Mouse (Mus musculus): ENCODE measurements around the gene Zfp553.

The Zfp553 gene

GRCm38 (mm10) chr7:127271093-127271492 lies 38.2 kb downstream of the Zfp553 start:
- no peak for DNase-seq (ENCODE audit: low spot score)

- no peak for DNase-seq (ENCODE audit: low spot score)
These were observed 39.7 kb downstream of the Zfp553 start for GRCm38 (mm10) chr7:127272566-127272965.

- peak; percentile 38 for DNase-seq (ENCODE audit: low spot score)
These were observed 40.5 kb downstream of the Zfp553 start for GRCm38 (mm10) chr7:127273118-127273923.

- peak; percentile 95 for DNase-seq (ENCODE audit: low spot score)
These were observed 41.3 kb downstream of the Zfp553 start, which contains the start of gene Sephs2 for GRCm38 (mm10) chr7:127273925-127274789. Gene Sephs2, minus strand, starts transcription at chr7:127274055.

- no peak for DNase-seq (ENCODE audit: low spot score)
These were observed 43.7 kb downstream of the Zfp553 start for GRCm38 (mm10) chr7:127276519-127276961.

- peak; percentile 77 for DNase-seq (ENCODE audit: low spot score)
These were observed 45.5 kb downstream of the Zfp553 start for GRCm38 (mm10) chr7:127278311-127278710.

GRCm38 (mm10) chr7:127280092-127280491 lies 47.2 kb downstream of the Zfp553 start:
- DNase-seq (ENCODE audit: low spot score) = no peak

GRCm38 (mm10) chr7:127281114-127281513 lies 48.3 kb downstream of the Zfp553 start:
- no peak for DNase-seq (ENCODE audit: low spot score)

GRCm38 (mm10) chr7:127282190-127282589 lies 49.3 kb downstream of the Zfp553 start:
- no peak for DNase-seq (ENCODE audit: low spot score)

- DNase-seq (ENCODE audit: low spot score) = no peak
These were observed 52.3 kb downstream of the Zfp553 start for GRCm38 (mm10) chr7:127285154-127285553.
